Mouse (Mus musculus) urinary bladder, postnatal 14 days (tissue): ENCODE data around the gene Tmem117.

Experiments used
- DNase-seq: peaks from one replicate; pipeline ENCODE4 v3.0.0; 2021; ENCODE audit warnings: low spot score

The Tmem117 gene

DNA sequence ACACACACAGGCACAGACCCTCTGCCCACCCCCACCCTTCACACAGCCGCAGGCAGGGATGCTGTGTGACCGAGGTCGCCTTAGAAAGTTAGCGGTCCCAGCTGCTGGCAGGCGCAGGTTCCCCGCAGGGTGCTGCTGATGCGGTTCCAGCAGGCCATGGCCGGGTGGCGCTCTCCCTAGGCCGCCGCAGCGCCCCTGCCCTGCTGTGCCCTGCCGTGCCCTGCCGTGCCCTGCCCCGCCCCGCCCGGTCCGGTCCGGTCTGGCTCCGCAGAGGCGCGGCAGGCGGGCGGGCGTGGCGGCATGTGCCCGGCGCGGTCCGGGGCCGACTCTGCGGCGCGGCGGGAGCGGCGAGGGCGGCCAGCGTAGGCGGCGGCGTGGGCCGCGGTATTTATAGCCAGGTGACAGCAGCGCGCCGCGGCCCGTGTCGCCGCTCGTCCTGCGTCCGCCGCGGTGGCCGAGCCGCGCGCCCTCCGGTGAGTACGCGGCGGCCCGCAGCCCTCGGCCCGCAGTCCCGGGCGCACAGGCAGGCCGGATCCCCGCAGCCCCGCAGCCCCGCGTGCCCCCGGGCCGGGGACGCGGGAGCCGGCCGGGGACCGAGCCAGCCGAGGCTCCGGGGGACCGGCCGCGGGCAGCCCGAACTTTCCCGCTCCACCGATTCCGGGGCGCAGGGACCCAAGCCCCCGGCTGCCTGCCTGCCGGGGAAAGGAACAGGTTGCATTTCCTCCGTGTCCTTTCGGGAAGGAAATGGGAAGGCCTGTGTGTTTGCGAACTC is at the start of gene Tmem117:
TSS of gene Tmem117 (plus strand) at position 403 of the 772 bp plus-strand sequence.
- peak; percentile 50 for DNase-seq

- no peak for DNase-seq
Measured at GRCm38 (mm10) chr15:94582000-94582593, 46.9 kb upstream of the Tmem117 start.

DNA sequence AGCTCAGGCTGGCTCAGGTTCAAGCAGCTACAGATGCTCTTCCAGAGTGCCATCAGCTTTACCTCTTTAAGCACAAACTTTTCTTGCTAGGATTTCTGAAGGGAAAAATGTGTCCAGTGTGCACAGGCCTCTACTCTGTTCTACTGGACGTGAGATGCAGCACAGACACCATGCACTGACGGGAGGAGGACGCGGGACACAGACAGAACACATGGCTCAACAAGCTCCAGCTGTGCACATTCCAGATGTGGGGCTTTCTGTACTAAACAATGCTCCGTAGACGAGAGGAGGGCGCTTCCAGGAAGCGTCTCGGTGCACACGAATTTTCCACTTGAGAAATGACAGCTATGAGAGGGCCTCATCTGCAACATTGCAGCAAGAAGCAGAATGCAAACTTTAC is 45.9 kb upstream of the Tmem117 start:
- DNase-seq = no peak

GRCm38 (mm10) chr15:94584738-94585137 is 44.3 kb upstream of the Tmem117 start:
- DNase-seq = no peak

- no peak for DNase-seq
Measured at GRCm38 (mm10) chr15:94587826-94588715, 41.0 kb upstream of the Tmem117 start.

DNA sequence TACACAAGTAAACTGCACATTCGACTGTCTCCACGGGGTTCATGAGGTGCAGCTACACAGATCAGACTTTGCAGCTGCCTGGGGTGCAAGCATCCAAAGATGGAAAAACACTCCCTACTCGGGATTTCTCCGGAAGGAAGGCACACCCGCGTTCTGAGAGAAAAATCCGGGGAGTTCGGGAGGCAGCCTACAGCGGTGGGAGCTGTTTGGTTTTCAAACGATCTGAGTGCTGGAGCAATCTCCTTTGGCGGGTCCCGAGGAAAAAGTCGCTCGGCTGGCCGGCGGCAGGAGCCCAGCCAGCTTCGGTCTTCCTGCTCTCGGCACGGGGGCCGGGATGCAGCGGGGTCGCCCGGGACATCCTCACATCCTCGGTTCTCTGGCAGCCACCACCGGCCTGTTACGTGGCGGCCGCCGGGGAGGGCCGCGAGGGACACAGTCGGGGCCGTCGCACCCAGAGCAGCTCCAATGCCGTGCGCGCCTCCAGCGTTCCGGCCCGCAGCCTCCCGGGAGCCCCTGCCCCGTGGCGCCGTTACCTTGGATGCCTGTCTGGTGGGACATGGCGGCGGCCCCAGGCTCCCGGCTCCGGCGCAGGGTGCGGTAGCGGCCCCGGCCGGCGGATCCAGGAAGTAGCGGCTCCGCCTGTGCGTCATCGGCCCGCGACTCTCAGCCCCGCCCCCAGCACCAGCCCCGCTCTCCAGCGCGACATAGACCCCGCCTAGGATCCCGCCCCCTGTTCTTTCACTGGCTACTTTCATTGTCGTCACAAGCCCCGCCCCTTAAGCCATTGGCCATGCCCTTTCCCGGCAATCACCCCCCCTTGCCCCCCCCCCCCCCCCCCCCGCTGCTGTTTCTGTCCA is 39.6 kb upstream of the Tmem117 start, which contains the start of gene Twf1:
TSS of gene Twf1 (minus strand) at position 671 of the 857 bp plus-strand sequence.
- peak; percentile 99 for DNase-seq

DNA sequence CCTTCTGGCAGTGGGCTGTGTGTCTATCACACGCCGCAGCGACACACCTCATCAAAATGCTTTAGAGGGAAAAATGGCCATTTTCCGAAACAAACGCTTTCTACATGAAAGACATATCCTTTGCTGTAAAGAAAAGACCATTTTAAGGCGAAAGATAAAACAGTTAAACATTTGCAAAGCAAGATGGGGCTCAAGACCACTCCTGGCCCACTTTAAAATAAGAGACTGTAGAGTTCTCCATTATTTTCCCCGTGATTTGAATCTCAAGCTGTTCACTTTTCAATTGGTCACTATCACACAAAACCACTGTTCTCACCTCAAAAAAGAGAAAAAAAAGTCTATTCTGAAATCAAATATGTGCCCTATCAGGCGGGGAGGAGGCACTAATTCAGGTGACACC is 38.9 kb upstream of the Tmem117 start:
- DNase-seq = no peak

GRCm38 (mm10) chr15:94591356-94591755 is 37.7 kb upstream of the Tmem117 start:
- peak; percentile 50 for DNase-seq

DNA sequence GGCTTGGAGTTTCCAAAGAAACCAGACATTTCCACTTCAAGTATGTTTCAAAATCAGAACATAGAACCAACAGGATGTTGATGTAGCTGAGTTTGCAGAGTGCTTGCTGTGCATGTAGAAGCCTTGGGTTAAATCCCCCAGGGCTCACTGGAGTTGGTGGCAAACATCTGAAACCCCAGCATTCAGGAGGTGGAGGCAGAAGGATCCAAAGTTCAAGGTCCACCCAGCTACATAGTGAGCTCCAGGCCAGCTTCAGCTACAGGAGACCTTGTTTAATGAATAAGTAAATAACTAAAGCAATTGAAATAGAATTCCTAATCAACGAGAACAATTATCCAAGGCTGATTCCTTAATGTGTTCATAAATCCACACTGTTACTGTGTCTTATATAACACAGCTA is 35.4 kb upstream of the Tmem117 start:
- DNase-seq = no peak

GRCm38 (mm10) chr15:94600145-94600707 is 28.8 kb upstream of the Tmem117 start:
- DNase-seq = no peak

- peak; percentile 71 for DNase-seq
Measured at GRCm38 (mm10) chr15:94601339-94601738, 27.7 kb upstream of the Tmem117 start.

DNA sequence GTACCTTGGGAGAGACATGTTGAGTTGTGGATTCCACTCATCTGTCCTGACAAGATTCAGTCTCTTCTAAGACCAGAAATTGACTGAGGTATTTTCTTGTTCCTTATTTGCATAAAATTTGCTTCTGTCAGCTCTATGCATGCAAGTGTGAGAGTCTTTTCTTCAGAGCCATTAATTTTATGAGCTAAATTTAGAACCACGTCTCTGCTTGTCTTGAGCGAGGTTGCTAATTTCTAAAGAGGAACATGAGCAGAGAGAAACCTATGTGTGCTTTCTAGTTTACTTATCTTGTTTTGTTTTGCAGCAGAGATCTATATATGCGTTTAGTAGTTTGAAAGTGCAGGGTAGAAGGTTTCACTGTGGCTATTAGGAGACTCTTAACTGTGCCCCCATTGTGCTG is 26.6 kb upstream of the Tmem117 start:
- DNase-seq = no peak

DNA sequence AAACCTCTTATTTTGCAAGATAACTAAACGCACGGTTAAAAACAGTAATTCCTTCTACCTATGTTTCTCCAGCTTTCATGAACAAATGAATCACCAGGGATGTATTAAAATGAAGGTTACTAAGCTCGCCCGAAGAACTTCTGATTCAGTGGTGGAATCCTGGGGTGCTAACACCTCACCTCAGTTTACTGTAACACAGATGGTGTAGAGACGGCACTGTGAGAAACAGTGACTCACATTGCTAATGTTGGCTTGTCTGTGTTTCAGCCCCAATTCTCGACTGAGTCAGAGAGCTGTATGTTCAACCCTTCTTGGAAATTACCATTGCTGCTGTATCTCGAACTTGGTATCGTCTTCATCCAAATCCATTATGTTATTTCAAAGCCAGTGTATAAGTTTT is 21.3 kb upstream of the Tmem117 start:
- DNase-seq = no peak

GRCm38 (mm10) chr15:94616036-94616435 is 13.0 kb upstream of the Tmem117 start:
- no peak for DNase-seq

GRCm38 (mm10) chr15:94620909-94621308 is 8.1 kb upstream of the Tmem117 start:
- no peak for DNase-seq

DNA sequence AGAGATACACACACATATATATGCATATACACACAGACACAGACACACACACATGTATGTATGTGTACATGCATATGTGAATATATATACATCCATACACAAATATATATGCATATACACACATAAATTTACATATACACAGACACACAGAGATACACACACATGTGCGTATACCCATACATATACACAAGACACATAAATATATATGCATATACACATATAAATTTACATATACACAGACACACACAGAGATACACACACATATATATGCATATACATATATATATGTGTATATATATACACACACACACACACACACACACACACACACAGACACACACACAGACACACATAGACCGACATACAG is 586 bp upstream of the Tmem117 start:
- DNase-seq = no peak

DNA sequence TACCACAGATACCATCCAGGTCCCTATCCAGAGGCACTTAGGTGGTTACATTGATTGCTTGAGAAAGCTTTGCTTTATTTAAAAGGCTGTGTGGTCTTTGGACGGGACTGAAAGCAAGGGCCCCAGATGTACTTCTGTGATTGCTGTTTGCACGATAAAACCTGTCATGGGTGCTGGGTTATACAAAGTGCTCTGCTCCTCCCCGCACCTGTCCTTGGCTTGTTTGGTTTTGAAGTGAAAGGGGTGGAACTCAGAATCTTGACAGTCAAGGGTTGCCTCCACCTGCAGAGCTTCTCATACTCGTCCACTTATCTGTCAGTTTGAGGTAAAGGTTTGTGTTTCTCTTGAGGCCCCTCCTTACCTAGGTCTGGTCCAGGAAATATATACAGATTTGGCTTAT is 1.5 kb downstream of the Tmem117 start:
- no peak for DNase-seq

GRCm38 (mm10) chr15:94634524-94634923 is 5.5 kb downstream of the Tmem117 start:
- DNase-seq = no peak

DNA sequence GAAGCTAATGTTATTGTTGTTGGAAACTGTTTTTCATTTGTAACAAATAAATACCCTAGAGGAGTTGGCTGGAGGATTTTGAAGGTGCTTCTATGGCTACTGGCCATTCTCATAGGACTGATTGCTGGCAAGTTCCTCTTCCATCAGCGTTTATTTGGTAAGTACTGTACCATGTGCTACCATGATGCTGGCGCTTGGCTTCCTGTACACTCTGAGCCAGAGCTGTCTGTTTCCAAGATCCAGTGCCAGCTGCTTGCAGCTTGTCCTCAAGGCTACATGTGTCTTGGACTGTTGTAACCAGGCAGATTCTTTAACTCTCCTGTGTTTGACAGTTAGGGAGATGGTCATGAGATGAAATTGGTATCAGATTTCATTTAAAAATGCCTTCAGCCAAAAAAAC is 9.2 kb downstream of the Tmem117 start:
- no peak for DNase-seq

- DNase-seq = no peak
Measured at GRCm38 (mm10) chr15:94639126-94639525, 10.1 kb downstream of the Tmem117 start.

GRCm38 (mm10) chr15:94646012-94646411 is 17.0 kb downstream of the Tmem117 start:
- no peak for DNase-seq
